Mouse (Mus musculus) megakaryocyte, embryonic 14.5 days (primary cell): ENCODE results near the gene Lipm. TPM values are rescaled to one million over a fixed set of nuclear protein-coding genes. Genes with fewer than 3 reads are reported as not detected.

Source experiments
- H3K27me3 ChIP-seq: replicated peaks from 2 replicates; pipeline ENCODE3; 2012; ENCODE audit warnings: inconsistent platforms
- H3K36me3 ChIP-seq: replicated peaks from 2 replicates; pipeline ENCODE3; 2012; ENCODE audit warnings: low read length, inconsistent platforms, mixed read lengths
- H3K4me1 ChIP-seq: 2 replicates; pipeline ENCODE4 v1.6.1; 2012; ENCODE audit warnings: inconsistent platforms
- H3K4me3 ChIP-seq: replicated peaks from 2 replicates; pipeline ENCODE3; 2012; ENCODE audit warnings: moderate library complexity, mild to moderate bottlenecking, inconsistent platforms
- H3K9me3 ChIP-seq: 2 replicates; pipeline ENCODE4 v1.6.1; 2012; ENCODE audit warnings: inconsistent platforms
- FLI1 ChIP-seq: IDR thresholded peaks from 2 replicates; pipeline ENCODE4 v1.6.1; 2012; ENCODE audit warnings: low read length, inconsistent platforms, mixed read lengths
- GATA1 ChIP-seq: IDR thresholded peaks from 3 replicates; pipeline ENCODE4 v1.6.1; 2012; ENCODE audit warnings: mixed read lengths, low read length, inconsistent platforms, borderline replicate concordance
- polyA plus RNA-seq: library from polyadenylated mRNA; stranded (reverse); fragments of >175 nt; gene quantifications from 2 replicates; pipeline ENCODE4 v1.2.3, GENCODE M21; 2012; ENCODE audit warnings: low replicate concordance; ENCODE audit not compliant: insufficient read depth

Gene Lipm
- polyA plus RNA-seq, 1 experiment = not detected

DNA sequence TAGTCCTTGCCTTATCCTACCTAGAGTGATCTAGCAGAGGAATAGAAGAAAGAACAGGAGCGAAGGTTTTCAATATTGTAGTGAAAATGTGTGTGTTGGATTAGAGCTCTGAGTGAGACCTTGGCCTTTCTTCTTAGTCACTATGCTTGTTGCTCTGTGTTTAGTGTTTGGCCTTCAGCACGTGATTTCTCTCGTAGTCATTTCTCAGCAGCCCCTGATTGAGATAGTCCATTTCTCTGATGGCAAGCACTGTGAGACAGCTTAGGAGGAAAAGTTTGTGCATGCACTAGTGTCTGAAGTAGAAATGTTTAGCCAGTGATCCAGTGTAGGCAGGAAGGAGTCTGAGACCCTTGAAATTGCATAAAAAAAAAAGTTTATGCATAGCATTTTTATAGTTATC, 4.1 kb downstream of the Lipm start:
- no peak for TF ChIP-seq GATA1
- TF ChIP-seq FLI1 = no peak
- H3K4me1 ChIP-seq = no peaks in the 10 kb centered on the region
- H3K36me3 ChIP-seq = no peaks in the 10 kb centered on the region
- no peak overlapping the region for H3K4me3 ChIP-seq
- no peaks in the 10 kb centered on the region for H3K27me3 ChIP-seq
- H3K9me3 ChIP-seq = no peaks in the 10 kb centered on the region

DNA sequence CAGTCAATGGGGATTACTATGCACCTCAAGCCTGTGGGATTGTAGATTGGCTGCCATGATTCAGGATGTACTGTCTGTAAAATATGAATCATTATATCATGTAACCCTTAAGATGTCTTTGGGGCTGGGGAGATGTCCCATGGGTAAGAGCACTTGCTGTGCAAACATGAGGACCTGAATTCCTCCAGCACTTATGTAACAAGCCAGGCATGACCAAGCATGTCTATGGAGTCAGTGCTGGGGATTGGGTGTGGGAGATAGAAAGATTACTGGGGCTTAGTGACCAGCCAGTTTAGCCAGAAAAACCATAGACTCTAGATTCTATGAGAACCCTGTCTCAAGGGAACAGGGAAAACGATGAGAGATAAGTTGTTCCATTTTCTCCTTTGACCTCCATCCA, 18.4 kb downstream of the Lipm start:
- no peaks in the 10 kb centered on the region for H3K27me3 ChIP-seq
- TF ChIP-seq FLI1 (no peak), GATA1 (no peak)
- H3K36me3 ChIP-seq = no peaks in the 10 kb centered on the region
- H3K4me1 ChIP-seq = peaks cover 7% of the 10 kb centered on the region; the same call in 1 of the 2 replicates
- H3K9me3 ChIP-seq = no peaks in the 10 kb centered on the region
- no peak overlapping the region for H3K4me3 ChIP-seq

DNA sequence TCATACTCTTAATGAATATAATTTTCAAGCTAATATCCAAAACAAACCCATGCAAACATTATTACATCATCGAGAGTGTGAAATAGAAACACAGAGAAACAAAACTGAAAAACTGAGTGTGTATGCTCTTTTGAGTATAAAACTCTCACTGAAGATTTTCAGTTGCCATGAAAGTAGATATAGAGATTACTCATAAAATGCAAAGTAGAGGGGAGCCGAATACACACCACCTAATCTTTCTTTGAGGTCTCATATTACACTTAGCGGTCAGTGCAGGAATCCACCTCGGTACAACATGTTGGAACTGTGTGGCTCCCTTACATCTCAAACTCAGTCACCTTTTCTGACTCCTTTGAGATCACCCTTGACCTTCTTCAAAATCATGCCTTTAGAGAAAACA, 18.9 kb downstream of the Lipm start:
- TF ChIP-seq GATA1 (no peak), FLI1 (no peak)

DNA sequence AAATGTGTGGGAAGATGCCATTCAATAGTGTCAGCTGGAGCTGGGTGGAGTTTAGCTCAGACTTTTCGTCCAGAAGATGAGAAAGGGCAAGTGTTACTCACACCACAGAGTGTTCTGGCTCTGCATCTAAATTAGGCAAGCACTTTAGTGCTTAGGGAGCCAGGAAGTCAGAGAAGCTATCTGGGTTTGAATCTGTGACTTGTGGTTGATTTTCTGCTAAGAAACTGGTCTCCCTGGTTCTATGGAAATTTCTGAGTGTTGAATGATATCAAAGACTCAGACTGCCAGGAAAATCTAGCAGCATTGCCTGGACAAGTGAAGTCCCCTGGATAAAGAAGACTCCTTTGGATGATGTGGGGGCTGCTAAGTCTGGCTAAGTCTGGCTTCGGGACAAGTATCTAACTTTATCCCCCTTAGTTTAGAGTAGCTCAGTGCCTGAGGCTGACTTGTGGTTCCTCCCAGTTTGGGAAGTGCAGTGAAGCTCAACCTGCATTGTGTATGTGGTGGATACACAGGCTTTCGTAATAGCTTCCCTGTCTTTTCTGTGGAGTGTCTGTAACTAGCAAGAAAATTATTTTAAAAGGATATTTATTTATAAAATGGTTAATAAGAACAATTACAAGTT, 19.5 kb downstream of the Lipm start:
- no peaks in the 10 kb centered on the region for H3K36me3 ChIP-seq
- H3K4me3 ChIP-seq = no peak overlapping the region
- TF ChIP-seq FLI1 = no peak
- no peak for TF ChIP-seq GATA1
- no peaks in the 10 kb centered on the region for H3K27me3 ChIP-seq
- peaks cover 7% of the 10 kb centered on the region; the same call in 1 of the 2 replicates for H3K4me1 ChIP-seq
- H3K9me3 ChIP-seq = no peaks in the 10 kb centered on the region

More for the DNA sequence above, 18.9 kb downstream of the Lipm start:
- Histone ChIP-seq H3K27me3 (no peaks in the 10 kb centered on the region), H3K36me3 (no peaks in the 10 kb centered on the region), H3K9me3 (no peaks in the 10 kb centered on the region), H3K4me3 (no peak overlapping the region), H3K4me1 (peaks cover 7% of the 10 kb centered on the region; the same call in 1 of the 2 replicates)

DNA sequence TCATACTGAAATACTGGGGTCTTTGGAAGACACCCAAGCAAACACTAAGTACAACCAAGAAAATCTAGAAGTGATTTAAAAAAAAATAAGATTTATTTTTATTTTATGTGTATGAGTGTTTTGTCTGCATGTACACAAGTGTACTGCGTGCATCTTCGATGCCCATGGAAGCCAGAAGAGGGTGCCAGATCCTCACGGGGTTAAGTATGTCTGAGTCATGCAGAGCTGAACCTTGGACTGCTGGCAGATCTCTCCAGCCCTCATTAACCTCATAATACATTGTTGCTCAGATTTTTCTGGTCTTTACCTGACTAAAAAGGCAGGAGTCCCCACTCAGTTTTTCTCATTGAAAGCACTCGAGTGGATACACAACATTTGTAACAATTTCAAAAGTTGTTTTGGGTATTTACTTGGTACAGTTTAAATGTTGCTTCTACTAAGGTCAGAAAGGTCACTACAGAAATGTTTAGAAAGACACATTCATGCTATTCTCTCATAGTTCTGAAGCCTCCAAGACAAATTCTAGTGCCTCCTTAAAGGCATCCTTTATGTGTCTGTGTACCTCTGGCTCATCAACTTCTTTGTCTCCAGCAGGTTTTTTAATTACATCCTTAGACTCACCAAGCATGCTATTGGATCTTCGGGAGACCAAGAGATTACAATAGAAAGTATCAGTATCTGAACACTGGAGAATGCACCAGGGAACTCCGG, 38.1 kb downstream of the Lipm start:
- no peaks in the 10 kb centered on the region for H3K4me1 ChIP-seq
- H3K36me3 ChIP-seq = no peaks in the 10 kb centered on the region
- no peak for TF ChIP-seq GATA1
- no peak for TF ChIP-seq FLI1
- H3K4me3 ChIP-seq = no peak overlapping the region
- no peaks in the 10 kb centered on the region for H3K9me3 ChIP-seq
- H3K27me3 ChIP-seq = no peaks in the 10 kb centered on the region

DNA sequence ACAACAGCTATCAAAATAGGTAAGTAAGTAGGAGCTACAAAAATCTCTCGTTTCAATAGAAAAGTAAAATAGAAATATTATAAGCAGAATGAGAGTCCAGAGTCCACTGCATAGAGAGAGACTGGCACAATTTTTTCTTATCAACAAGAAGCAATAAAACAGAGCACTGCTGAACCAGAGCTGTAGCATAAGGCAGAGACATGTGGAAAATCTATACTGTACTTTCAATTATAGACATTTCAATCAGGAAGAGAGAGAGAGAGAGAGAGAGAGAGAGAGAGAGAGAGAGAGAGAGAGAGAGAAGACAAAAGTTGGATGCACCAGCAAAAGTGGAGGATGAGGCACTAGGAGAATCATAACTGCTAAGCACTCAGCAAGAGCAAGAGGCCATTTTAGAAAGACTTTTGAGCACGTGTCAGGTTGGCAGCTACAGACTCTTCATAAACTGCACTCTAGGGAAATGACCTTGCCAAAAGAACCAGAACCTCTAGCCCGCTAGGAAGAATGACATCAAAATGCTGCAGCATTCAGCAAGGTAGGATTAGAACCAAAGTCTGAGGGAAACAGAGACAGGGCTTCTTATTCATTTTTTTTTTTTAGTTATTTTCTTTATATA, 38.8 kb downstream of the Lipm start:
- no peaks in the 10 kb centered on the region for H3K4me1 ChIP-seq
- no peak for TF ChIP-seq FLI1
- no peak for TF ChIP-seq GATA1
- no peaks in the 10 kb centered on the region for H3K9me3 ChIP-seq
- H3K36me3 ChIP-seq = no peaks in the 10 kb centered on the region
- no peaks in the 10 kb centered on the region for H3K27me3 ChIP-seq
- no peak overlapping the region for H3K4me3 ChIP-seq

DNA sequence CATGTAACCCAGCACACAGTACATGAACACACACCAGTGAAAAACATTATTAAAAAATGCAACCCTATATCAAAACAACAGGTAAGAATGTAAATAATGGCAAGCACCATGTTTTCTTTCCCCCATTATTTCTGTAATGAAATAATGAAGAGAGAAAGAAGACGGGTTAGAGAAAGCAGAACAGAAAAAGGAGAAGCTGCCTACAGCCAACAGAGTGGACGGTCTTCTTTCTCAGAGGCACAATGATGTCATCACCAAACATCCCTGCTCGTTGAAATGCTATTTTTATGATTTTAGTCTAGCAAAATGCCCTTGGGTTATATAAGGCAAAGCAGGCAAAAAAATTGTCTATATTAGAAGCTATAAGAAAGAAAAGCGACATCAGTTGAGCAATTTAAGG, 47.7 kb downstream of the Lipm start:
- H3K4me1 ChIP-seq = no peaks in the 10 kb centered on the region
- no peaks in the 10 kb centered on the region for H3K27me3 ChIP-seq
- no peak overlapping the region for H3K4me3 ChIP-seq
- H3K36me3 ChIP-seq = no peaks in the 10 kb centered on the region
- TF ChIP-seq GATA1 (no peak), FLI1 (no peak)
- H3K9me3 ChIP-seq = no peaks in the 10 kb centered on the region

DNA sequence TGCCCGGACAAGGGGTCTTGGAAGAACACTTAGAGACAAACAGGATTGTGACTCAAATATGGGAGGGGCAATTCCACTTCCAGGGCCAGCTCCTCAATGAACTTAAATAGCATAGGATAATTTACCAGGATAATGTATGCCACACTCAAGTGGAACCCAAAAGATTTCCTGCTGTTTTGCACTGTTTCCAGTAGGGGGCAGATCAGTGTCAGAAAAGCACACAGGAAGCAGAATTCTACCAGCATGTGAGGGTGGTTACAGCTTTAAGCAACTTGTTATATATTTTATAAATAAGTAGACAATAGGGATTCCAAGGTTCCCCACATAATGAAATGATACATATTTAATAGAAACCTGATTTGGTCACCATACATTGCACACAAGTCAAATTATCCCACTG, 51.2 kb downstream of the Lipm start:
- no peaks in the 10 kb centered on the region for H3K36me3 ChIP-seq
- no peak for TF ChIP-seq GATA1
- H3K4me1 ChIP-seq = no peaks in the 10 kb centered on the region
- no peaks in the 10 kb centered on the region for H3K27me3 ChIP-seq
- no peaks in the 10 kb centered on the region for H3K9me3 ChIP-seq
- H3K4me3 ChIP-seq = no peak overlapping the region

DNA sequence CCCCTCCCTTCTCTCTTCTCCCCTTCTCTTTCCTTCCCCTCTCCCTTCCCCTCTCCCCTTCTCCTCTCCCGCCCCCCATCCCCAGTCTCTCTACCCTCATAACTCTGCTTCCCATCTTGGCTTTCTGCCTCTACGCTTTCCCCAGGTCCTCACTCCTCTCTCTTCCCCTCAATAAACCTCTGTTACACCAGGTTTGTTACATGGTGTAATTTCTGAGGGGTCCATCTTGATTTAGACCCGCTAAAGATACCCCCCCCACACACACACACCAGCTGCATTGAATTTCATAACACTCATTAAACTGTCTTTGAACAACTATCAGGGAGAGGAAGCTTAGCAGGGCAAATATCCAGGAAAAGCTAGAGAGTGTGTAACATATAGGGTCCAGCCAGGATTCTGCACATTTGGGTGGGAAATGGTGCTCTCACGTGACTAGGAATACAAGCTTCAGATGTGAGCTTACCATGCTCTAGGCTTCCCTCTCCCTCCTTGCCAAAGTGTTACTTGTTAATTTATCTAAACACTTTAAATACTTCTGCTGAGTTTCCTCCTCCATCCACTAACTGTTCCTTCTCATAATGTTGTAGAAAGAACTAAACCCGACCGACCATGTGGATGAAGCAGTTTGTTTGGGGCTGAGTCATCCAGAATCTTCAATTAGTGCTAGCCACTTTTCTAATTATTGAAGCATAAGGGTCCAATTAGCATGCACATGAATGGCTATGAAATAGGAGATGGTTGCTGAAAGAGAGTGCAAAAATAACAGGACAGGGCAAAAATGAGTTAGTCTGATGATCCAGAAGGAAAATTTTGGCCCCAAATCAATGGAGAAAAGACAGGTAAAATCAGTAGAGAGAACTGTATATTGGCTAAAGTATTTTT, 52.8 kb downstream of the Lipm start:
- H3K4me3 ChIP-seq = no peak overlapping the region
- no peaks in the 10 kb centered on the region for H3K27me3 ChIP-seq
- TF ChIP-seq FLI1 (no peak), GATA1 (no peak)
- no peaks in the 10 kb centered on the region for H3K9me3 ChIP-seq
- H3K4me1 ChIP-seq = no peaks in the 10 kb centered on the region
- no peaks in the 10 kb centered on the region for H3K36me3 ChIP-seq
